Mouse (Mus musculus): ENCODE results near the gene Htra3. TPM values are rescaled to one million over a fixed set of nuclear protein-coding genes. Genes with fewer than 3 reads are reported as not detected.

Htra3 gene
- polyA plus RNA-seq (2015; fragmentation: Illumina TruSeq; extraction: RNeasy Lipid Tissue Mini Kit (QIAGEN cat#74804); ENCODE audit: insufficient read depth, low replicate concordance) = 6.5 TPM

GRCm38 (mm10) chr5:35679256-35680155 is at the start of gene Htra3:
TSS of gene Htra3 (minus strand) at chr5:35679782.

Other genes with a start within 250 kb of the Htra3 start
- 0.10 TPM for gene Cpz, start 154.1 kb downstream of the Htra3 start, polyA plus RNA-seq (2015; fragmentation: Illumina TruSeq; extraction: RNeasy Lipid Tissue Mini Kit (QIAGEN cat#74804); ENCODE audit: insufficient read depth, low replicate concordance)
- 5.8 TPM for gene Trmt44, start 104.7 kb downstream of the Htra3 start, polyA plus RNA-seq (2015; fragmentation: Illumina TruSeq; extraction: RNeasy Lipid Tissue Mini Kit (QIAGEN cat#74804); ENCODE audit: insufficient read depth, low replicate concordance)
- 80.6 TPM for gene Acox3, start 96.7 kb downstream of the Htra3 start, polyA plus RNA-seq (2015; fragmentation: Illumina TruSeq; extraction: RNeasy Lipid Tissue Mini Kit (QIAGEN cat#74804); ENCODE audit: insufficient read depth, low replicate concordance)
- 3.2 TPM for gene Sh3tc1, start 60.2 kb upstream of the Htra3 start, polyA plus RNA-seq (2015; fragmentation: Illumina TruSeq; extraction: RNeasy Lipid Tissue Mini Kit (QIAGEN cat#74804); ENCODE audit: insufficient read depth, low replicate concordance)
- gene Ablim2, start 78.1 kb upstream of the Htra3 start, polyA plus RNA-seq (2015; fragmentation: Illumina TruSeq; extraction: RNeasy Lipid Tissue Mini Kit (QIAGEN cat#74804); ENCODE audit: insufficient read depth, low replicate concordance) = 1.1 TPM
- gene Afap1, start 213.5 kb upstream of the Htra3 start, polyA plus RNA-seq (2015; fragmentation: Illumina TruSeq; extraction: RNeasy Lipid Tissue Mini Kit (QIAGEN cat#74804); ENCODE audit: insufficient read depth, low replicate concordance) = 5.2 TPM